Mouse (Mus musculus): ENCODE results near the gene Gcfc2. TPM values are rescaled to one million over a fixed set of nuclear protein-coding genes. Genes with fewer than 3 reads are reported as not detected.

Gene Gcfc2
- total and polyA plus RNA-seq, 3 experiments: 9.8 to 15.1 TPM; not detected in 1

GRCm38 (mm10) chr6:81990049-81990810 is 66.8 kb downstream of the Gcfc2 start:
- H3K9me3 ChIP-seq (replicated peaks; ENCODE audit: insufficient read depth, low read length): no peaks in the 10 kb centered on the region
- no peak for TF ChIP-seq RCOR1 (IDR thresholded peaks at IDR 0.05; ENCODE audit: low read depth, low read length)
- no peak for TF ChIP-seq BHLHE40 (IDR thresholded peaks at IDR 0.05; ENCODE audit: borderline replicate concordance, low read depth, low read length)
- no peak for TF ChIP-seq ELF1 (IDR thresholded peaks at IDR 0.05; ENCODE audit: low read depth, low read length)

More at GRCm38 (mm10) chr6:81990049-81990810, 66.8 kb downstream of the Gcfc2 start:
- Histone ChIP-seq H3K79me2 (ENCODE audit: control insufficient read depth, insufficient read depth, low read length, poor library complexity) (no peaks in the 10 kb centered on the region), H3K27ac (ENCODE audit: control insufficient read depth, low read depth, low read length) (no peak overlapping the region), H3K4me3 (ENCODE audit: control insufficient read depth in 1 of 2, insufficient read depth in 1 of 2, low read depth in 2 of 2, low read length in 2 of 2) (no peak overlapping the region), H3K27me3 (ENCODE audit: control insufficient read depth in 1 of 2, insufficient read depth in 2 of 2, low read length in 2 of 2) (no peaks in the 10 kb centered on the region), H3K36me3 (ENCODE audit: control insufficient read depth in 1 of 2, insufficient read depth in 2 of 2, low read length in 2 of 2) (no peaks in the 10 kb centered on the region), H3K4me1 (ENCODE audit: control insufficient read depth in 1 of 2, insufficient read depth in 2 of 2, low read length in 2 of 2) (no peaks in the 10 kb centered on the region), H3K9ac (ENCODE audit: control insufficient read depth, low read depth, low read length, poor library complexity, severe bottlenecking) (no peak overlapping the region)
- DNase-seq (ENCODE audit: low read depth, low spot score): no peak

Other genes with a start within 250 kb of the Gcfc2 start
- gene Mrpl19, start 42.3 kb downstream of the Gcfc2 start, total RNA-seq (2012; rRNA removed): 36.6 and 39.3 TPM in 2 replicates
- gene Mrpl19, start 42.3 kb downstream of the Gcfc2 start, polyA plus RNA-seq (2012; ENCODE audit: insufficient read depth in 1 of 2, insufficient read length in 2 of 2, low read depth in 1 of 2, low replicate concordance in 2 of 2, missing spikeins in 1 of 2): 10 to 100 TPM in 1 of 2 experiments, not detected in 1; 89.0 TPM
- gene Eva1a, start 117.4 kb downstream of the Gcfc2 start, total RNA-seq (2012; rRNA removed): not detected in 2 replicates
- not detected for gene Eva1a, start 117.4 kb downstream of the Gcfc2 start, polyA plus RNA-seq (2012; ENCODE audit: insufficient read depth in 1 of 2, insufficient read length in 2 of 2, low read depth in 1 of 2, low replicate concordance in 2 of 2, missing spikeins in 1 of 2)

All from MEL (cell line).